Mouse (Mus musculus) T-helper 2 cell (primary cell): ENCODE measurements at regions not wholly inside any gene's neighbourhood (a gene's known extent, or its start where the extent isn't known, plus 50 kb on each side); places are given as distances from the start of the nearest gene placed in this dataset.

Source experiments
- in situ Hi-C: fragments of 300-600 bp; cut with MboI, MseI; formaldehyde crosslinking; loops from one replicate; pipeline ENCODE4 v1.15.1; 2025; ENCODE audit warnings: high pct_unique_total_duplicates

- in situ Hi-C loops, result loop anchor here (10.0 kb wide), 1 partner anchor 993 kb away; no protein-coding TSS in a partner anchor
Measured at GRCm38 (mm10) chr1:73857497-73857896, 266.8 kb downstream of the Tns1 start.

- in situ Hi-C loops, result loop anchor here (10.0 kb wide), 1 partner anchor 992 kb away; no protein-coding TSS in a partner anchor
Measured at GRCm38 (mm10) chr1:73856811-73857210, 267.4 kb downstream of the Tns1 start.

GRCm38 (mm10) chr1:73855306-73855705, 268.9 kb downstream of the Tns1 start:
- in situ Hi-C loops, result loop anchor here (10.0 kb wide), 1 partner anchor 991 kb away; no protein-coding TSS in a partner anchor

- in situ Hi-C loops, result loop anchor here (10.0 kb wide), 1 partner anchor 989 kb away; no protein-coding TSS in a partner anchor
Measured at GRCm38 (mm10) chr1:73853851-73854250, 270.4 kb downstream of the Tns1 start.

- in situ Hi-C loops, result loop anchor here (10.0 kb wide), 1 partner anchor 986 kb away; no protein-coding TSS in a partner anchor
Measured at GRCm38 (mm10) chr1:73850173-73851014, 273.9 kb downstream of the Tns1 start.

GRCm38 (mm10) chr1:73848370-73848769, 275.9 kb downstream of the Tns1 start:
- in situ Hi-C loops, result no loop called here

GRCm38 (mm10) chr1:73847126-73847525, 277.1 kb downstream of the Tns1 start:
- in situ Hi-C loops, result no loop called here

GRCm38 (mm10) chr1:73845115-73845514, 279.1 kb downstream of the Tns1 start:
- in situ Hi-C loops, result no loop called here

- in situ Hi-C loops, result no loop called here
Measured at GRCm38 (mm10) chr1:73844574-73844973, 279.7 kb downstream of the Tns1 start.

- in situ Hi-C loops, result no loop called here
Measured at GRCm38 (mm10) chr1:73839351-73839750, 284.9 kb downstream of the Tns1 start.

- in situ Hi-C loops, result no loop called here
Measured at GRCm38 (mm10) chr1:73836680-73837079, 287.6 kb downstream of the Tns1 start.

GRCm38 (mm10) chr1:73834566-73834965, 289.7 kb downstream of the Tns1 start:
- in situ Hi-C loops, result no loop called here

- in situ Hi-C loops, result no loop called here
Measured at GRCm38 (mm10) chr1:73830486-73831132, 293.6 kb downstream of the Tns1 start.

- in situ Hi-C loops, result no loop called here
Measured at GRCm38 (mm10) chr1:73828996-73829395, 295.3 kb downstream of the Tns1 start.

- in situ Hi-C loops, result no loop called here
Measured at GRCm38 (mm10) chr1:73826243-73826930, 297.9 kb downstream of the Tns1 start.

GRCm38 (mm10) chr1:73824406-73825184, 299.7 kb downstream of the Tns1 start:
- in situ Hi-C loops, result loop anchor here (5.0 kb wide), 1 partner anchor 962 kb away; no protein-coding TSS in a partner anchor

- in situ Hi-C loops, result loop anchor here (5.0 kb wide), 1 partner anchor 961 kb away; no protein-coding TSS in a partner anchor
Measured at GRCm38 (mm10) chr1:73823726-73824125, 300.5 kb downstream of the Tns1 start.

GRCm38 (mm10) chr1:73822616-73823015, 301.6 kb downstream of the Tns1 start:
- in situ Hi-C loops, result loop anchor here (5.0 kb wide), 1 partner anchor 960 kb away; no protein-coding TSS in a partner anchor

GRCm38 (mm10) chr1:73820701-73821100, 303.5 kb downstream of the Tns1 start:
- in situ Hi-C loops, result loop anchor here (5.0 kb wide), 1 partner anchor 958 kb away; no protein-coding TSS in a partner anchor

- in situ Hi-C loops, result no loop called here
Measured at GRCm38 (mm10) chr1:73807206-73807605, 317.0 kb downstream of the Tns1 start.

GRCm38 (mm10) chr1:73805156-73805555, 319.1 kb downstream of the Tns1 start:
- in situ Hi-C loops, result no loop called here
